Mouse (Mus musculus): Measurements from ENCODE around the gene Trpc4ap. TPM values are rescaled to one million over a fixed set of nuclear protein-coding genes. Genes with fewer than 3 reads are reported as not detected.

Trpc4ap gene
- total and polyA plus RNA-seq, 3 experiments = 60.4 to 187 (median 161) TPM

GRCm38 (mm10) chr2:155724036-155724435, 31.9 kb upstream of the Trpc4ap start:
- no peak for TF ChIP-seq POLR2AphosphoS5 (IDR thresholded peaks at IDR 0.05; ENCODE audit: borderline replicate concordance, low read depth, low read length)
- no peak for TF ChIP-seq MEF2A (IDR thresholded peaks at IDR 0.05; ENCODE audit: extremely low read depth, insufficient replicate concordance, low read depth, low read length, poor library complexity, severe bottlenecking)
- no peak overlapping the region for H3K27ac ChIP-seq (ENCODE audit: control insufficient read depth, low read depth, low read length)
- H3K27me3 ChIP-seq (ENCODE audit: control insufficient read depth in 1 of 2, insufficient read depth in 2 of 2, low read length in 2 of 2) = no peaks in the 10 kb centered on the region
- no peaks in the 10 kb centered on the region; a peak in 3 of 4 replicates for H3K36me3 ChIP-seq (ENCODE audit: control insufficient read depth in 1 of 2, insufficient read depth in 2 of 2, low read length in 2 of 2)
- H3K79me2 ChIP-seq (ENCODE audit: control insufficient read depth, insufficient read depth, low read length, poor library complexity) = no peaks in the 10 kb centered on the region
- no peak overlapping the region for H3K4me3 ChIP-seq (ENCODE audit: control insufficient read depth in 1 of 2, insufficient read depth in 1 of 2, low read depth in 2 of 2, low read length in 2 of 2)
- H3K4me1 ChIP-seq (ENCODE audit: control insufficient read depth in 1 of 2, insufficient read depth in 2 of 2, low read length in 2 of 2) = peaks cover 0 to 6% of the 10 kb centered on the region in 2 experiments; a peak in 2 of 4 replicates
- DNase-seq (ENCODE audit: low read depth, low spot score) = no peak
- H3K9ac ChIP-seq (ENCODE audit: control insufficient read depth, low read depth, low read length, poor library complexity, severe bottlenecking) = no peak overlapping the region
- no peaks in the 10 kb centered on the region for H3K9me3 ChIP-seq (replicated peaks; ENCODE audit: insufficient read depth, low read length)

- H3K36me3 ChIP-seq (ENCODE audit: control insufficient read depth in 1 of 2, insufficient read depth in 2 of 2, low read length in 2 of 2) = peaks cover 0 to 3% of the 10 kb centered on the region in 2 experiments; a peak in 1 of 4 replicates
- no peak overlapping the region for H3K27ac ChIP-seq (ENCODE audit: control insufficient read depth, low read depth, low read length)
- no peak overlapping the region for H3K9ac ChIP-seq (ENCODE audit: control insufficient read depth, low read depth, low read length, poor library complexity, severe bottlenecking)
Observed at GRCm38 (mm10) chr2:155720585-155720984, 28.4 kb upstream of the Trpc4ap start.

GRCm38 (mm10) chr2:155717082-155717990, 25.2 kb upstream of the Trpc4ap start:
- Histone ChIP-seq H3K4me3 (ENCODE audit: control insufficient read depth in 1 of 2, insufficient read depth in 1 of 2, low read depth in 2 of 2, low read length in 2 of 2) (no peak overlapping the region), H3K36me3 (ENCODE audit: control insufficient read depth in 1 of 2, insufficient read depth in 2 of 2, low read length in 2 of 2) (peaks cover 0 to 3% of the 10 kb centered on the region in 2 experiments; a peak in 1 of 4 replicates), H3K27ac (ENCODE audit: control insufficient read depth, low read depth, low read length) (no peak overlapping the region), H3K4me1 (ENCODE audit: control insufficient read depth in 1 of 2, insufficient read depth in 2 of 2, low read length in 2 of 2) (no peaks in the 10 kb centered on the region), H3K9me3 (replicated peaks; ENCODE audit: insufficient read depth, low read length) (no peaks in the 10 kb centered on the region), H3K27me3 (ENCODE audit: control insufficient read depth in 1 of 2, insufficient read depth in 2 of 2, low read length in 2 of 2) (no peaks in the 10 kb centered on the region), H3K9ac (ENCODE audit: control insufficient read depth, low read depth, low read length, poor library complexity, severe bottlenecking) (no peak overlapping the region), H3K79me2 (ENCODE audit: control insufficient read depth, insufficient read depth, low read length, poor library complexity) (no peaks in the 10 kb centered on the region)
- no peak for TF ChIP-seq E2F4 (IDR thresholded peaks at IDR 0.05; ENCODE audit: borderline replicate concordance, low read depth, low read length)
- TF ChIP-seq UBTF (IDR thresholded peaks at IDR 0.05; ENCODE audit: borderline replicate concordance, insufficient read depth, low read depth, low read length) = no peak
- no peak for TF ChIP-seq MYB (IDR thresholded peaks at IDR 0.05; ENCODE audit: low read depth, low read length)
- TF ChIP-seq MYC (IDR thresholded peaks at IDR 0.05; ENCODE audit: low read depth, low read length) = no peak
- DNase-seq (ENCODE audit: low read depth, low spot score) = no peak

More at GRCm38 (mm10) chr2:155720585-155720984, 28.4 kb upstream of the Trpc4ap start:
- DNase-seq (ENCODE audit: low read depth, low spot score) = no peak
- Histone ChIP-seq H3K4me3 (ENCODE audit: control insufficient read depth in 1 of 2, insufficient read depth in 1 of 2, low read depth in 2 of 2, low read length in 2 of 2) (no peak overlapping the region), H3K9me3 (replicated peaks; ENCODE audit: insufficient read depth, low read length) (no peaks in the 10 kb centered on the region), H3K27me3 (ENCODE audit: control insufficient read depth in 1 of 2, insufficient read depth in 2 of 2, low read length in 2 of 2) (no peaks in the 10 kb centered on the region), H3K79me2 (ENCODE audit: control insufficient read depth, insufficient read depth, low read length, poor library complexity) (no peaks in the 10 kb centered on the region), H3K4me1 (ENCODE audit: control insufficient read depth in 1 of 2, insufficient read depth in 2 of 2, low read length in 2 of 2) (no peaks in the 10 kb centered on the region)
- TF ChIP-seq POLR2AphosphoS2 (IDR thresholded peaks at IDR 0.05; ENCODE audit: low read length) (no peak), POLR2A (IDR thresholded peaks at IDR 0.05; ENCODE audit: control insufficient read depth in 1 of 2, insufficient read depth in 1 of 2, low read depth in 1 of 2, low read length in 2 of 2, poor library complexity in 1 of 2) (no peak), ETS1 (IDR thresholded peaks at IDR 0.05; ENCODE audit: low read depth, low read length) (no peak), TBP (IDR thresholded peaks at IDR 0.05; ENCODE audit: low read depth, low read length) (no peak), TAL1 (IDR thresholded peaks at IDR 0.05; ENCODE audit: low read length) (no peak), ZKSCAN1 (IDR thresholded peaks at IDR 0.05; ENCODE audit: low read depth, low read length) (no peak), NELFE (IDR thresholded peaks at IDR 0.05; ENCODE audit: low read depth, low read length) (no peak), RAD21 (IDR thresholded peaks at IDR 0.05; ENCODE audit: low read depth, low read length) (no peak), JUND (IDR thresholded peaks at IDR 0.05; ENCODE audit: low read depth, low read length) (no peak)
